Mouse (Mus musculus) thymus, adult 2 months (tissue): Measurements from ENCODE around the gene Slc5a11.

Source experiments
- CTCF ChIP-seq: fragments of 200-500 bp; IDR thresholded peaks from 2 replicates; pipeline ENCODE4 v1.5.1; 2012; ENCODE audit warnings: mild to moderate bottlenecking, control low read depth, low read length, moderate library complexity, borderline replicate concordance; ENCODE audit not compliant: control insufficient read depth, poor library complexity, insufficient read depth; ENCODE audit errors: extremely low read depth
- POLR2A ChIP-seq: fragments of 200-500 bp; IDR thresholded peaks from 2 replicates; pipeline ENCODE4 v1.6.1; 2012; ENCODE audit warnings: mild to moderate bottlenecking, low read length, control low read depth, moderate library complexity; ENCODE audit not compliant: control insufficient read depth, poor library complexity, insufficient read depth; ENCODE audit errors: extremely low read depth

DNA sequence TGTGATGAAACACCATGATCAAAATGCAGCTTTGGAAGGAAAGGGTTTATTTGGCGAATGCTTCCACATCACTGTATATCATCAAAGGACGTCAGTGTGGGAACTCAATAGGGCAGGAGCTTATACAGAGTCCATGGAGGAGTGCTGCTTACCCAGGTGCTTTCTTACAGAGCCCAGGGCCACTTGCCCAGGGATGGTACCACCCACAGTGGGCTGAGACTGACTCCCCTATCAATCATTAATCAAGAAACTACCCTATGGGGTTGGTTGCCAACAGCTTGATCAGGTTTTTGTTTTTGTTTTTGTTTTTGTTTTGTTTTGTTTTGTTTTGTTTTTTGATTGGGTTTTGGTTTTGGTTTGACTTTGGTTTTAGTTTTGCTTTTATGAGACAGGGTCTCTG lies 47.1 kb upstream of the Slc5a11 start:
- TF ChIP-seq CTCF = no peak
- no peak for TF ChIP-seq POLR2A
